Comparison of ENCODE assay signal across 8 mouse cellular contexts in genomic region chr4:118180301-118181080, GRCm38 (mm10). TPM values are rescaled to one million over a fixed set of nuclear protein-coding genes. Genes with fewer than 3 reads are reported as not detected.
DNase-seq lines count a peak whose midpoint lies in the region; ATAC-seq and TF ChIP-seq lines count a peak whose summit lies in the region.

No protein-coding gene starts in this region.

- no peak for TF ChIP-seq CTCF in midbrain, postnatal 0 days (IDR thresholded peaks at IDR 0.05)

- ATAC-seq in neural tube, embryonic 11.5 days (ENCODE audit: insufficient read depth, low FRiP score, low TSS enrichment): peak; percentile 8
- ATAC-seq in embryonic facial prominence, embryonic 13.5 days (ENCODE audit: insufficient number of reproducible peaks, insufficient read depth, low FRiP score, low TSS enrichment, low read depth): no peak
- ATAC-seq in intestine, embryonic 14.5 days (replicated peaks; ENCODE audit: low FRiP score, low TSS enrichment, low read depth): no peak
- peak; percentile 0; the same call in 1 of the 2 replicates for ATAC-seq in midbrain, postnatal 0 days (ENCODE audit: low FRiP score)

- WGBS in neural tube, embryonic 11.5 days: 16% methylated on average over 17 of the region's 17 CpGs
- 13% methylated on average over 17 of the region's 17 CpGs for WGBS in embryonic facial prominence, embryonic 13.5 days
- WGBS in intestine, embryonic 14.5 days: 11% methylated on average over 17 of the region's 17 CpGs
- 11% methylated on average over 17 of the region's 17 CpGs for WGBS in midbrain, postnatal 0 days

- H3K27me3 ChIP-seq in neural tube, embryonic 11.5 days (ENCODE audit: control insufficient read depth, insufficient read depth, low read length): no peaks in the 10 kb centered on the region
- H3K27me3 ChIP-seq in embryonic facial prominence, embryonic 13.5 days: no peaks in the 10 kb centered on the region
- H3K27me3 ChIP-seq in intestine, embryonic 14.5 days (replicated peaks; ENCODE audit: control insufficient read depth, insufficient read depth, low read length): no peaks in the 10 kb centered on the region
- no peaks in the 10 kb centered on the region for H3K27me3 ChIP-seq in midbrain, postnatal 0 days (ENCODE audit: insufficient read depth, low read length)

- no peaks in the 10 kb centered on the region for H3K9me3 ChIP-seq in neural tube, embryonic 11.5 days (ENCODE audit: control insufficient read depth, low read length)
- no peaks in the 10 kb centered on the region for H3K9me3 ChIP-seq in embryonic facial prominence, embryonic 13.5 days
- no peaks in the 10 kb centered on the region for H3K9me3 ChIP-seq in intestine, embryonic 14.5 days (ENCODE audit: control insufficient read depth, low read length)
- H3K9me3 ChIP-seq in midbrain, postnatal 0 days (ENCODE audit: low read length): no peaks in the 10 kb centered on the region

- H3K9ac ChIP-seq in neural tube, embryonic 11.5 days (ENCODE audit: low read length): peak overlapping the region; percentile 64
- peak overlapping the region; percentile 77 for H3K9ac ChIP-seq in embryonic facial prominence, embryonic 13.5 days
- peak overlapping the region; percentile 62 for H3K9ac ChIP-seq in intestine, embryonic 14.5 days (ENCODE audit: low read length)
- peak overlapping the region; percentile 34 for H3K9ac ChIP-seq in midbrain, postnatal 0 days (replicated peaks; ENCODE audit: low read length, poor library complexity, severe bottlenecking)

- DNase-seq in neural tube, embryonic 11.5 days (ENCODE audit: low spot score): no peak
- DNase-seq in neural tube, embryonic 10.5 days (ENCODE audit: extremely low spot score, low spot score): no peak
- DNase-seq in intestine, embryonic 14.5 days (ENCODE audit: low spot score): peak; percentile 55
- no peak for DNase-seq in midbrain, postnatal 0 days (ENCODE audit: low spot score)
- DNase-seq in right cerebral cortex, adult 18-20 months: no peak
- DNase-seq in adrenal gland, postnatal 14 days: no peak
- no peak for DNase-seq in left cerebral cortex, adult 11 months (ENCODE audit: low spot score)

- peaks cover 9% of the 10 kb centered on the region for H3K4me1 ChIP-seq in neural tube, embryonic 11.5 days (ENCODE audit: control insufficient read depth, insufficient read depth, low read length)
- peaks cover 15% of the 10 kb centered on the region for H3K4me1 ChIP-seq in embryonic facial prominence, embryonic 13.5 days
- H3K4me1 ChIP-seq in intestine, embryonic 14.5 days (replicated peaks; ENCODE audit: control insufficient read depth, insufficient read depth, low read length): peaks cover 11% of the 10 kb centered on the region
- peaks cover 4% of the 10 kb centered on the region; the same call in 1 of the 2 replicates for H3K4me1 ChIP-seq in midbrain, postnatal 0 days (ENCODE audit: insufficient read depth, low read length)

- H3K4me3 ChIP-seq in neural tube, embryonic 11.5 days (ENCODE audit: low read depth, low read length): peak overlapping the region; percentile 77
- peak overlapping the region; percentile 75 for H3K4me3 ChIP-seq in embryonic facial prominence, embryonic 13.5 days
- H3K4me3 ChIP-seq in intestine, embryonic 14.5 days (ENCODE audit: low read depth, low read length): peak overlapping the region; percentile 93
- peak overlapping the region; percentile 77 for H3K4me3 ChIP-seq in midbrain, postnatal 0 days (ENCODE audit: low read depth, low read length)

- peak overlapping the region; percentile 73 for H3K4me2 ChIP-seq in neural tube, embryonic 11.5 days (ENCODE audit: low read depth)
- peak overlapping the region; percentile 82 for H3K4me2 ChIP-seq in embryonic facial prominence, embryonic 13.5 days
- peak overlapping the region; percentile 82 for H3K4me2 ChIP-seq in intestine, embryonic 14.5 days (ENCODE audit: low read length)
- peak overlapping the region; percentile 56 for H3K4me2 ChIP-seq in midbrain, postnatal 0 days (ENCODE audit: low read depth, low read length, poor library complexity, severe bottlenecking)

- peak overlapping the region; percentile 88 for H3K27ac ChIP-seq in neural tube, embryonic 11.5 days (ENCODE audit: low read depth, low read length)
- peak overlapping the region; percentile 95 for H3K27ac ChIP-seq in embryonic facial prominence, embryonic 13.5 days
- H3K27ac ChIP-seq in intestine, embryonic 14.5 days (ENCODE audit: low read depth): peak overlapping the region; percentile 85
- peak overlapping the region; percentile 77 for H3K27ac ChIP-seq in midbrain, postnatal 0 days (ENCODE audit: low read depth, low read length)

- H3K36me3 ChIP-seq in neural tube, embryonic 11.5 days (ENCODE audit: control insufficient read depth, insufficient read depth, low read length): peaks cover 5% of the 10 kb centered on the region; the same call in 1 of the 2 replicates
- H3K36me3 ChIP-seq in embryonic facial prominence, embryonic 13.5 days: peaks cover 19% of the 10 kb centered on the region
- peaks cover 20% of the 10 kb centered on the region for H3K36me3 ChIP-seq in intestine, embryonic 14.5 days (ENCODE audit: control insufficient read depth, insufficient read depth, low read length)
- H3K36me3 ChIP-seq in midbrain, postnatal 0 days (ENCODE audit: insufficient read depth, low read length): peaks cover 10% of the 10 kb centered on the region

RNA-seq across cellular contexts. Expression of gene Kdm4a, which starts 0.6 kb away (rescaled TPM):
- 65.4 and 68.0 TPM in 2 replicates for polyA plus RNA-seq in neural tube, embryonic 11.5 days (2014; fragmentation: Nextera tagmentation; extraction: Ambion mirVana)
- 55.0 and 56.9 TPM in 2 replicates for polyA plus RNA-seq in embryonic facial prominence, embryonic 13.5 days (2015; fragmentation: Nextera tagmentation; extraction: Ambion mirVana)
- polyA plus RNA-seq in intestine, embryonic 14.5 days (2014; fragmentation: Nextera tagmentation; extraction: Ambion mirVana): 34.1 and 38.6 TPM in 2 replicates
- 88.8 and 90.9 TPM in 2 replicates for total RNA-seq in midbrain, postnatal 0 days (2014; rRNA removed)
- polyA plus RNA-seq in midbrain, postnatal 0 days (2015; fragmentation: Nextera tagmentation; extraction: Ambion mirVana): 32.0 and 34.8 TPM in 2 replicates
- 34.3 and 43.6 TPM in 2 replicates for total RNA-seq in adrenal gland, postnatal 14 days (2021)

RNA-seq across cellular contexts. Expression of gene St3gal3, which starts 45.8 kb away (rescaled TPM):
- polyA plus RNA-seq in neural tube, embryonic 11.5 days (2014; fragmentation: Nextera tagmentation; extraction: Ambion mirVana): 4.9 and 5.2 TPM in 2 replicates
- 9.8 and 10.0 TPM in 2 replicates for polyA plus RNA-seq in embryonic facial prominence, embryonic 13.5 days (2015; fragmentation: Nextera tagmentation; extraction: Ambion mirVana)
- polyA plus RNA-seq in intestine, embryonic 14.5 days (2014; fragmentation: Nextera tagmentation; extraction: Ambion mirVana): 4.5 and 4.7 TPM in 2 replicates
- 41.9 and 46.3 TPM in 2 replicates for total RNA-seq in midbrain, postnatal 0 days (2014; rRNA removed)
- 10.6 and 10.7 TPM in 2 replicates for polyA plus RNA-seq in midbrain, postnatal 0 days (2015; fragmentation: Nextera tagmentation; extraction: Ambion mirVana)
- 28.9 and 34.1 TPM in 2 replicates for total RNA-seq in adrenal gland, postnatal 14 days (2021)

Comparison
In these comparisons a context has a peak if more than half of its experiments do, and no peak if none do; other contexts are left out.
1. ATAC-seq: peak in neural tube, embryonic 11.5 days (single experiment) and midbrain, postnatal 0 days (single experiment); none in embryonic facial prominence, embryonic 13.5 days (single experiment) and intestine, embryonic 14.5 days (single experiment).
2. Peak in every context shown above with its lines, with median percentiles within 50 percentile points of each other: H3K27ac ChIP-seq, H3K4me2 ChIP-seq, H3K4me3 ChIP-seq and H3K9ac ChIP-seq.